In the genomic region with DNA sequence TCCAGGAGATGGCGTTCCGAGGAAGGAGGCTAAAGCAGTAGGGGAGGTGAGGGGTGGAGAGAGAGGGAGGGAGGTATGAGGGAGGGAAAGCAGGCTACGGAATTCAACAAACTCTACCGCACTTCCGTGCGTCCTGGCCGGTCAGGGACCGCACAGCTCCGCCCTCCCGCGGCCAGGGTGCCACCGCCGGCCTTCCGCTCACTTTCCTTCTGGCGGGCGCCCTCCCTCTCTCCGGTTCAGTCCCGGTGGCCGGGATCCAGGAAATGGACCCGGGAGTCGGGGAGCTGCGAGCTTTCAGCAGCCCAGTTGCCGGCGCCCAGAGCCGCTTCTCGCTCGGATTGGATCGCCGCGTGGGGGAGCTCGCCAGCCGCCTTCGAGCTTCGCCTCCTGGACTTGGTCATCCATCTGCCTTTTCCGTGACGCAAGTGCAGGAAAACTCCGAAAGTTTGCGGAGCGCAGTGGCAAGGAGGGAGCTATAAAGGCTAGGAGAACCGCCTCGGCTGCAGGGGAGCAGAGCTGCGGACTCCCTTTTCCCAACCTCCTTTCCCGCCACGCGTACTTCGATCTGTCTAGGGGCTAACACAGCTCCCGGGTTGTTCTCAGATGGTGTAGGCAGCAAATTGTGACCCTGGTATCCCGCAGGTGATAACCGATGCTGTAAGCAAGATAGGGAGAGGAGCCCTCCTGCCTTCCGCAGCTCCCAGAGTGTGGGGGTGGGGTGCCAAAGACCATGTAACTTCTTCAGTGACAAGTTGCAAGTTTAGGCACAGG, we compare ENCODE assay signal across 8 mouse cellular contexts. TPM values are rescaled to one million over a fixed set of nuclear protein-coding genes. Genes with fewer than 3 reads are reported as not detected.
A peak's percentile ranks its signal among the peaks of the same experiment; 100 is the strongest.
DNase-seq lines count a peak whose midpoint lies in the region; ATAC-seq lines count a peak whose summit lies in the region.

Gene Snx33 (minus strand): TSS at position 331 of the 771 bp plus-strand sequence.

- intact Hi-C loops in gastrocnemius, postnatal 36 days (cut with DNase I) = loop anchor here (5.0 kb wide), 2 partner anchors 36 to 204 kb away; partner anchors contain the start of gene Man2c1
- intact Hi-C loops in left cerebral cortex, postnatal 25 days (cut with DNase I) = no loop called here

- H3K27me3 ChIP-seq in intestine, embryonic 15.5 days (replicated peaks) = no peaks in the 10 kb centered on the region

- peaks cover 38% of the 10 kb centered on the region for H3K4me1 ChIP-seq in intestine, embryonic 15.5 days (replicated peaks)

- peak within 1 kb of the TSS; percentile 94 for H3K27ac ChIP-seq in intestine, embryonic 15.5 days

- ATAC-seq in intestine, embryonic 15.5 days = peak; percentile 85

- H3K9ac ChIP-seq in intestine, embryonic 15.5 days = peak within 1 kb of the TSS; percentile 86

- H3K4me2 ChIP-seq in intestine, embryonic 15.5 days (replicated peaks) = peak within 1 kb of the TSS; percentile 90

- H3K9me3 ChIP-seq in intestine, embryonic 15.5 days = no peaks in the 10 kb centered on the region

- H3K4me3 ChIP-seq in intestine, embryonic 15.5 days (replicated peaks) = peak within 1 kb of the TSS; percentile 73

- DNase-seq in adrenal gland, adult 18-20 months (ENCODE audit: low spot score in 2 of 2) = peak; percentile 94
- peak; percentile 83 for DNase-seq in embryo, embryonic 11.5 days (ENCODE audit: low read depth, low spot score)
- DNase-seq in gastrocnemius, postnatal 36 days = peak; percentile 92 to 96
- peak; percentile 82 to 89 for DNase-seq in left cerebral cortex, postnatal 25 days (ENCODE audit: low spot score in 2 of 2)
- peak; percentile 90 for DNase-seq in mesoderm, embryonic 11.5 days (ENCODE audit: low read depth, low spot score)
- peak; percentile 88 for DNase-seq in right cerebral cortex, postnatal 25 days
- DNase-seq in urinary bladder, postnatal 36 days (ENCODE audit: low spot score in 2 of 2) = peak; percentile 94 to 95

- under 1% methylated on average over 50 of the region's 50 CpGs for WGBS in intestine, embryonic 15.5 days

- no peaks in the 10 kb centered on the region for H3K36me3 ChIP-seq in intestine, embryonic 15.5 days

RNA-seq across cellular contexts. Expression of gene Snx33, which starts in this region (rescaled TPM):
- 10 to 100 TPM; 20.9 to 25.6 TPM for total RNA-seq in adrenal gland, adult 18-20 months (2021)
- total RNA-seq in gastrocnemius, postnatal 36 days (2021) = 1 to 10 TPM; 3.9 to 4.0 TPM
- polyA plus RNA-seq in intestine, embryonic 15.5 days (2015; fragmentation: Nextera tagmentation; extraction: Ambion mirVana) = 6.2 and 6.3 TPM in 2 replicates
- 1 to 10 TPM; 6.7 to 7.6 TPM for total RNA-seq in left cerebral cortex, postnatal 25 days (2021)

Comparison
In these comparisons a context has a peak if more than half of its experiments do, and no peak if none do; other contexts are left out.
1. Peak in every context shown above with its lines: DNase-seq, ATAC-seq, H3K4me3 ChIP-seq and H3K27ac ChIP-seq.